Mouse (Mus musculus) C2C12 (cell line): ENCODE measurements around the gene Phyhipl. TPM values are rescaled to one million over a fixed set of nuclear protein-coding genes. Genes with fewer than 3 reads are reported as not detected.

Experiments
- H3K27me3 ChIP-seq: one replicate; pipeline ENCODE4 v1.6.1; 2011; ENCODE audit not compliant: control insufficient read depth, insufficient read depth, insufficient read length
- H3K36me3 ChIP-seq: one replicate; pipeline ENCODE4 v1.6.1; 2011; ENCODE audit not compliant: control insufficient read depth, insufficient read depth
- H3K4me3 ChIP-seq: one replicate; pipeline ENCODE4 v1.5.1; 2011; ENCODE audit warnings: mild to moderate bottlenecking, control low read depth; ENCODE audit not compliant: poor library complexity, insufficient read depth, severe bottlenecking
- H3K79me2 ChIP-seq: one replicate; pipeline ENCODE4 v1.6.1; 2011; ENCODE audit not compliant: control insufficient read depth, insufficient read depth
- H3K79me3 ChIP-seq: one replicate; pipeline ENCODE4 v1.6.1; 2011; ENCODE audit warnings: low read depth, control low read depth
- H3ac ChIP-seq: one replicate; pipeline ENCODE3; 2011; ENCODE audit warnings: low read depth; ENCODE audit not compliant: control insufficient read depth, insufficient read length
- CEBPB ChIP-seq: IDR thresholded peaks from one replicate; pipeline ENCODE4 v1.6.1; 2011; ENCODE audit warnings: low read depth, mild to moderate bottlenecking, control low read depth, moderate library complexity
- CTCF ChIP-seq: IDR thresholded peaks from one replicate; pipeline ENCODE4 v1.5.1; 2011; ENCODE audit not compliant: control insufficient read depth, insufficient read depth, insufficient read length
- FOSL1 ChIP-seq: IDR thresholded peaks from one replicate; pipeline ENCODE4 v1.8.0; 2011; ENCODE audit warnings: mild to moderate bottlenecking, low read length; ENCODE audit not compliant: poor library complexity, insufficient read depth, severe bottlenecking
- MAX ChIP-seq: IDR thresholded peaks from one replicate; pipeline ENCODE4 v1.6.1; 2011; ENCODE audit warnings: mild to moderate bottlenecking, control low read depth
- MYOD1 ChIP-seq: IDR thresholded peaks from one replicate; pipeline ENCODE4 v1.6.1; 2011; ENCODE audit warnings: low read depth; ENCODE audit not compliant: control insufficient read depth, insufficient read length
- MYOG ChIP-seq: IDR thresholded peaks from one replicate; pipeline ENCODE4 v1.6.1; 2011; ENCODE audit not compliant: control insufficient read depth, insufficient read length; ENCODE audit errors: extremely low read depth
- USF1 ChIP-seq: IDR thresholded peaks from one replicate; pipeline ENCODE4 v1.6.1; 2011; ENCODE audit warnings: low read depth, mild to moderate bottlenecking, control low read depth, moderate library complexity
- polyA plus RNA-seq: library from polyadenylated mRNA; unstranded; fragments of >200 nt; fragmentation: generic; extraction: Trizol; gene quantifications from one replicate; pipeline ENCODE4 v1.2.1, GENCODE M21; 2012; ENCODE audit warnings: missing spikeins

Phyhipl gene
- polyA plus RNA-seq, 1 experiment, result 0.16 TPM

- H3K79me2 ChIP-seq, result no peaks in the 10 kb centered on the region
- no peaks in the 10 kb centered on the region for H3K36me3 ChIP-seq
- TF ChIP-seq CEBPB, result no peak
- TF ChIP-seq USF1, result no peak
- TF ChIP-seq CTCF, result no peak
- no peak for TF ChIP-seq MYOG
- no peak for TF ChIP-seq MYOD1
- TF ChIP-seq MAX, result no peak
- no peak for TF ChIP-seq FOSL1
- no peak overlapping the region for H3ac ChIP-seq
- peaks cover 23% of the 10 kb centered on the region for H3K27me3 ChIP-seq
- H3K4me3 ChIP-seq, result no peak overlapping the region
- no peaks in the 10 kb centered on the region for H3K79me3 ChIP-seq
These were observed 57.7 kb downstream of the Phyhipl start for GRCm38 (mm10) chr10:70598081-70598515.

- H3K36me3 ChIP-seq, result no peaks in the 10 kb centered on the region
- H3K4me3 ChIP-seq, result no peak overlapping the region
- no peaks in the 10 kb centered on the region for H3K79me2 ChIP-seq
- H3ac ChIP-seq, result no peak overlapping the region
- peak; percentile 18 for TF ChIP-seq CTCF
- TF ChIP-seq FOSL1, result no peak
- no peak for TF ChIP-seq MYOD1
- TF ChIP-seq MAX, result no peak
- peaks cover 10% of the 10 kb centered on the region for H3K27me3 ChIP-seq
- H3K79me3 ChIP-seq, result no peaks in the 10 kb centered on the region
These were observed 61.8 kb downstream of the Phyhipl start for GRCm38 (mm10) chr10:70594007-70594406.

GRCm38 (mm10) chr10:70586876-70587405, 68.8 kb downstream of the Phyhipl start:
- Histone ChIP-seq H3K27me3 (no peaks in the 10 kb centered on the region), H3ac (no peak overlapping the region), H3K79me3 (no peaks in the 10 kb centered on the region), H3K79me2 (no peaks in the 10 kb centered on the region), H3K36me3 (no peaks in the 10 kb centered on the region), H3K4me3 (no peak overlapping the region)
- TF ChIP-seq MYOD1 (no peak), USF1 (no peak), MAX (no peak), CTCF (no peak), CEBPB (no peak)

- no peaks in the 10 kb centered on the region for H3K79me3 ChIP-seq
- no peaks in the 10 kb centered on the region for H3K36me3 ChIP-seq
- no peak overlapping the region for H3ac ChIP-seq
- H3K79me2 ChIP-seq, result no peaks in the 10 kb centered on the region
- no peaks in the 10 kb centered on the region for H3K27me3 ChIP-seq
- no peak for TF ChIP-seq MYOD1
- no peak for TF ChIP-seq MAX
- no peak for TF ChIP-seq CEBPB
- TF ChIP-seq MYOG, result no peak
- TF ChIP-seq FOSL1, result no peak
- no peak for TF ChIP-seq USF1
- no peak for TF ChIP-seq CTCF
- no peak overlapping the region for H3K4me3 ChIP-seq
These were observed 71.6 kb downstream of the Phyhipl start for GRCm38 (mm10) chr10:70584171-70584570.

GRCm38 (mm10) chr10:70581556-70582211, 74.1 kb downstream of the Phyhipl start:
- no peaks in the 10 kb centered on the region for H3K27me3 ChIP-seq
- no peaks in the 10 kb centered on the region for H3K79me2 ChIP-seq
- no peaks in the 10 kb centered on the region for H3K79me3 ChIP-seq
- no peak for TF ChIP-seq CEBPB
- no peak for TF ChIP-seq MYOD1
- TF ChIP-seq CTCF, result no peak
- no peak overlapping the region for H3K4me3 ChIP-seq
- no peaks in the 10 kb centered on the region for H3K36me3 ChIP-seq
- H3ac ChIP-seq, result no peak overlapping the region

GRCm38 (mm10) chr10:70563636-70564035, 92.1 kb downstream of the Phyhipl start:
- no peaks in the 10 kb centered on the region for H3K79me3 ChIP-seq
- H3K79me2 ChIP-seq, result no peaks in the 10 kb centered on the region
- H3K4me3 ChIP-seq, result no peak overlapping the region
- TF ChIP-seq MYOG (no peak), CEBPB (no peak), FOSL1 (no peak), MAX (no peak), CTCF (peak; percentile 46), MYOD1 (no peak)
- no peak overlapping the region for H3ac ChIP-seq
- H3K36me3 ChIP-seq, result no peaks in the 10 kb centered on the region
- H3K27me3 ChIP-seq, result no peaks in the 10 kb centered on the region
